Mouse (Mus musculus) urinary bladder, postnatal 36 days (tissue): ENCODE results near the gene Plekhm1.

Source experiments
- DNase-seq, 2 experiments: peaks; one replicate each; pipeline ENCODE4 v3.0.0; 2022; ENCODE audit warnings: low spot score in 2 of 2, mixed read lengths in 1 of 2

Plekhm1 gene

DNA sequence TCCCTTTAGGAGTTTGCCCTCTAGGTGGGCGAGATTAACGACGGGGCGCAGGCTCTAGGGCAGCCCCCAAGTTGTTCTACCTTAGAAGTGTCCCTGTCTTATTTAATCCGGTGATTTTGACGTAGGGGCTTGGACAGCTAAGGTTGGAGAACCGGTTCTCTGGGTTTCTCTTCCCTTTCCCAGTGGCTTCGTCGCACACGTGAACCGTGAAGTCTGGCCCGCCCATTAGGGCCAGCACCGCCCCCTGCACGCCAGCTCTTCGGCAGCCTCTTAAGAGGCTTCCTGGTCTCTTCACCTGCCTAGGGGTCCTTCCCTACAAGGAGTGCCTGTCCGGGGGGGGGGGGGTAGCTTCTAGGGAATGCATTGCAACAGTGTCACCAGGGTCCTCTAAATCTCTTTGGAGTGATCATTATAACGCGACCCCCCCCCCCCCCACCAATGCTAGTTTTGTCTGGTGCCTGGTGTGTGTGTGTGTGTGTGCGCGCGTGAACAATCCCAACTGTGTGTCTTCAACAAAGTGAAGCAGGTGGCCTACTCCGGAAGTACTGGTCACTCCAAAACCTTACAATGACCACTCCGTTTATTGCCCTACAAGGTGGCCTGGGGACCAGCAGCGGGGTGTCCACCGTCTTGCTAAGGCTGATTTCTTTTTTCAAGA lies 51.0 kb downstream of the Plekhm1 start:
- peak; percentile 47 to 67 for DNase-seq

DNA sequence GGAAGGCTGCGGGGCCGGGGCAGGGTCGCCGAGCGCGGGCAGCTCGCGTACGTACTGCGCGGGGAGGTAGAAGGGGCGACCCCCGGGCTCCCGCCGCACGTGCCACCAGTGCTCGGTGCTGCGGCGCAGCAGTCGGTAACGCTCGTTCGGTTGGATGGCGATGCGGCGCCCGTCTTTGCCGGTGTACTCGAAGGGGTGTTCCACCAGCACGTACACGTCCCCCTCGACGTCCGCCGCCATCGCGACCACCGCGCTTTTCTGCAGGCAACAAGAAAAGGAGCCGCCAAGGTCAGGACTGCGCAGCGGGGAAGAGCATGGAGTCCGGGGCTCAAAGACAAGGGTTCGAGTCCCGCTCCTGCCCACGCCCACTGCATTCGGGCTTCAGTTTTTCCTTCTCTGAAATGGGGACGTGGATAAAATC lies 51.8 kb downstream of the Plekhm1 start:
- no peak for DNase-seq

DNA sequence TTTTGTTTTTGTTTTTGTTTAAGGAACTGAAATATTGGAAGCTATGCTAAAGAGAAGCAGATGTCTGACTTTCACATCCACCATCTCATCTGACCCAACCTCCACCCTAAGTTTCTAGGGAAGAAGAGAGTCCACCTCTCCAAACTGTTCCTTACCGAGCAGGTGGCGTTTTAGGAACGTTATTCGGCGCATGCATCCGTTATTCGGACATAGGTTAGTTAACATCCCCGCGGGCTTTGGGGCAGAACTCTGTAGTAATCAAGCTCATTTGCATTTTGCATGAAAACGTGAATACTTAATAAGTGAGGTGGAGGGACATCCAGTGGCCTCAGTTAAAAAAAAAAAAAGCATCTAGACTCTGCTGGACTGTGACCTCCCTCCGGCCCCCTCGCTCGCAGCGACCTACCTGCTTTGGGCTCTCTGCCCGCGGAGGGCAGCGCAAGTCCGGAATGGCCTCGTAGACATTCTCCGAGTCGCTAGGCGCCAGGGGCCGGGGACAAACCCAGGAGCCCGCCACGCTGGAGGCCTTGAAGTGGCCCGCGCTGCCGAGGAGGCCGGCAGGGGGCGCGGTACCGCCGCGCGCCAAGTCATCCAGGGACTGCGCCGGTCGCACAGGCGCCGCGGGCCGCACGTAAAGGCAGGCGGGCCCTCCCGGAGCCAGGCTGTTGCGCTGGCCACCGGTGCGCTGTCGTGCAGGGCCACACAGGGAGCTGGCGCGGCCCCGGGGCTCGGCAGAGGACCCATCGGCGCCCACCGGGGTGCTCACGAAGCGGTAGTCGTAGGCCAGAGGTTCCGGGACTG lies 52.4 kb downstream of the Plekhm1 start:
- DNase-seq: peak; percentile 83 to 86

DNA sequence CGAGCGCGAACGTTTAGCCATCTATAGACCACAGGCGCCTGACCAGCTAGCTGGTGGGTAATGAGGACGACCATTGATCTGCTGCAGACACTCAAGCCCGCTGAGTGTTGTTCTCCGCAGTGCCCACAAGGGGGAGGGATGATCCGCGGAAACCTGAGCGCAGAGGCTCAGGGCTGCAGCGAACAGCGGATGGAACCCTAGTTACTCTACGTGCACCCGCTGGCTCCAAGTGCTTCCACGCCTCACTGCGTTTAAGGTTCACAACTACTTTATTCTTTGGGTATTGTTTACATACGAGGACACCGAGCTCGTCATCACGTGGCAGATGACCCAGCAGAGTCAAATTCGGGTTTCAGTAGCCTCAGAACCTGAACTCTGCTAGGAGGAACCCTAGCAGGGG lies 53.4 kb downstream of the Plekhm1 start:
- DNase-seq: peak; percentile 61 to 74

DNA sequence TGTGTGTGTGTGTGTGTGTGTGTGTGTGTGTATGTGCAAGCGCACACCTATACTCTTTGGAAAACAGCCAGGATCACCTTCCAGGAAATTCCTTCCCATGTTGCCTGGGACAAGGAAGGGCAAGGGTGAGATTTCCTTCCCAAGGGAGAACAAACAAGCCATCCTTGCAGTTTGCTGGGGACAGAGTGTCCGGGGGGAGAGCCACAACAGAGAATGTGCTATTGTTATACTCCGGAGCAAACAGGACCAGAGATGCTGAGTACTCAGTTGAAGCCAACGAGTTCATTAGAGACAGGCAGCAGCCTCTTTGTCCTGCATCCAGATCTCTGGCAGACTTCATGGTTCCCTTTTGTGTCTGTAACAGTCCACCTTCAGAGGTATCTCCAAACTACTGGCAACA lies 54.2 kb downstream of the Plekhm1 start:
- DNase-seq: no peak

DNA sequence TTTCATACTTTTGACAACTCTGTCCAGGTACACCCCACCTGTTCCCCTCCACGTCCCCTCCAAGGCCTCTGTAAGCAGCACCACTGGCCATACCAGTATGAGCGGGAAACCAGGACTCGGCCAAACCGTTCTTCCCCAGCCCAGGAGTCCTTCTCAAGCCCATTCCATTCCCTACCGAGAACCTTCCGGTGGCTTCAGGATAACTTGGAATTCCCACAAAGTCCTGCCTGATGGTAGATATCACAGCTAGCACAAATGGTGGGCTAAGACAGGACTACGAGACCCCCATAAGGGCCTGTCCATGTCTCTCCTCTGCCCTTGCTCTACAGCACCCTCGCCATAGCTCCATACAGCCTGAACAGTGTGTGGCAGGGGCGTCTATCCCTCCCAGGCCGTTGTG lies 54.8 kb downstream of the Plekhm1 start:
- no peak for DNase-seq

DNA sequence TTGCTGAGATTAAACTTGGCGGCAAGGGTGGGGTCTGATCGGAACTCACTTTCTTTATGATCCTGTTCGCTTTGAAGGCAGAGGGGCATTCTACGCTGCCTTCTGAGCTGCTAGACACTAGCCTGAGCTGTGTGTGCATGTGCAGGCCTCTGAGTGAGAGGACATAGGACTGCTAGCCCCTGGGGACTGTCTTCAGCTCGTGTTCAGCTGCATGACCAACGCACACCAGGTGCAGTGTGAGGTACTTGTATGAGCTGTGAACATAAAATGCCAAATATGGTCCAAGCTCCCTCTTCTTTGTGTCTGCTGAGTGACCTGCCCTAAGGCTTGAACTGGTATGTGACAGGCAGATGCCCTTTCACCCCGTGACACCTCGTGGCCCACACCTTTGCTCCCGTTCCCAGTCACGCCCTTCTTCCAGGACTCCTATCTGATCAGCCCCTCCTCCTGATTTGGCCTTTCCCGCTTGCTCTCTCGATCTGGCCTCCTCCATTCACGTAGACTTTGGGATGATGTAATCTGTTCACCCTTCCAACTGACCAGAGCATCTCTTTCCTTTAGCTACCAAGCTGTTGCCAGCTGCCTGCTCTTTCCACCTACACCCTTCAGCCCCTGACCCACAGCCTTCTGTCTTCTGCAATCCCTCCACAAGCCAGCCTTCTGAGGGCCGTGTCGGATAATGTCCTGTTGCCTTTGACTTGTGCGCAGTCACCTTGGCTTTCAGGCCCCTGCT lies 55.4 kb downstream of the Plekhm1 start:
- no peak for DNase-seq

DNA sequence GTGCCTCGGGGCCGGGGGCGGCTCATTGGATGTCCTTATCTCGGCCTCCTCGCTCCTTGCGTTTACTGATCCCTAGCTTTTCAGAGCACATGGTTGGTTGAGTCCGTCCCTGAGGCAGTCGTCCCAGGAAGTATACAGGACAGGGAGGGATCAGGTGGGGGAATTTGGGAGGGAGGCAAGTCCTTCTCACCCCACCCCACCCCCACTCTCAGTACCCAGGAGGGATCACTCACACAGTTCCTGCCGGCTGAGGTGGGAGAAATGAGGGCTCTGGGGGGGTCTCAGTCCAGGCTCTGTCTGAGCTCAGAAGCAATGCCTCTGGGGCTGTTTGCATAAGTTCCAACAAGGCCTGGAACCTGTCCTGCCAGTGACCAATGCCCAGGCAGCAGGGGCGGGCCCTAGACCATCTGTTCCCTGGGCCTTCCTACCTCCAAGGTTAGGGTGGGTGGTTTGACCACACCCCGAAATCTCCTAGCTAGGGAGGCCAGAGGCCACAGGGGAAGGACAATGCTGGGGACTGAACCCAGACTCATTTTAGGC lies 56.4 kb downstream of the Plekhm1 start:
- DNase-seq: no peak

DNA sequence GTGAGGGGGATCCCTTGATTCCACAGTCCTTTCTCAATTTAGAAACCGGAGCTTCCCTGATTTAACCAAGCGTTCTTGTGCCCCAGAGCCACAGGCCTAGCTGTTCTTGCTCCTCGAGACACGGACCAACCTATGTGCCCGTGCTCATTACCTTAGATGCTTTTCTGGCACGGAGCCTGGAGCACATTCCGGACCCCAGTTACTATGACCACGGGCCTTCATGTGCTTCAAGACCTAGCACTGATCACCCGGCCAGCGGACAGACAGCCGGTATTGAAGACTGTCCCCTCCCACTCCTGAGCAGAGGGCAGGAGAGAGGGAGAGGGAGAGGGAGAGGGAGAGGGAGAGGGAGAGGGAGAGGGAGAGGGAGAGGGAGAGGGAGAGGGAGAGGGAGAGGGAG lies 57.2 kb downstream of the Plekhm1 start:
- DNase-seq: no peak

DNA sequence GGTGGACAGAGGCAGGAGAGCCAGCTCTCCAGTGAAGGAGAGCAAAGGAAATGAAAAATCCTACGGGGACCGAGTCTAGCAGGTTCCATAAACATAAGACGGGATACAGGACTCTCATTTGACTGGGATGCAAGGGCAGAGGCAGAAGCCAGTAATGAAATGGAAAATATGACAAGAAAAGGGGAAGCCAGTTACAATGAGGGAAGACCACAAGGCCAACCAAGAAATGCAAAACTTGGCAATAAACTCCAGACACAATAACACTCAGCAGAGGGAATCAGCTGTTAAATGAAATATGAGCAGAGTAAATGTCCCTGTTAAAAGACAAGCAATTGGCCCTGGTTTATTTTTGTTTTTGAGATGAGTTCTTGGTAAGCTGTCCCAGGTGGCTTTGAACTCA lies 58.5 kb downstream of the Plekhm1 start:
- no peak for DNase-seq

DNA sequence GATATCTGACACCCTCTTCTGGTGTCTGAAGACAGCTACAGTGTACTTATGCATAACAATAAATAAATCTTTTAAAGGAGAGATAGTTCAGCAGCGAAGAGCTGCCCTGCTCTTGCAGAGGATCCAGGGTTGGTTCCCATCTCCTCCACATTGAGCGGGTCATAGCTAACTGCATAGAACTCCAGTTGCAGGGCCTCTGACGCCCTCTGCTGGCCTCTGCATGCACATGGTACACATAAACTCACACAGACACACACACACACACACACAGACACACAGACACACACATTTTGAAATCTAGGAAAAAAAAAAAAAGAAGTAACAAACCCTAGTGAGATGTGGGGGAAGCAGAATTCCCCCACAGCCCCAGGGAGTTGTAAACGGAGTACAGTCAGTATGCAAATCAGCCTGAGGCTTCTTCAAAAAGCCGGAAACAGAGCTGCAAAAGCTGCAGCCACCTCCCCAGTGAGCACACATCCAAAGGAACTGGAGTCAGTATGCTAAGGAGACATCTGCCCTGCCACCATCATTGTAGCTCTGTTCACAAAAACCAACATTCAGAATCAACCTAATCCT lies 60.2 kb downstream of the Plekhm1 start:
- DNase-seq: no peak

DNA sequence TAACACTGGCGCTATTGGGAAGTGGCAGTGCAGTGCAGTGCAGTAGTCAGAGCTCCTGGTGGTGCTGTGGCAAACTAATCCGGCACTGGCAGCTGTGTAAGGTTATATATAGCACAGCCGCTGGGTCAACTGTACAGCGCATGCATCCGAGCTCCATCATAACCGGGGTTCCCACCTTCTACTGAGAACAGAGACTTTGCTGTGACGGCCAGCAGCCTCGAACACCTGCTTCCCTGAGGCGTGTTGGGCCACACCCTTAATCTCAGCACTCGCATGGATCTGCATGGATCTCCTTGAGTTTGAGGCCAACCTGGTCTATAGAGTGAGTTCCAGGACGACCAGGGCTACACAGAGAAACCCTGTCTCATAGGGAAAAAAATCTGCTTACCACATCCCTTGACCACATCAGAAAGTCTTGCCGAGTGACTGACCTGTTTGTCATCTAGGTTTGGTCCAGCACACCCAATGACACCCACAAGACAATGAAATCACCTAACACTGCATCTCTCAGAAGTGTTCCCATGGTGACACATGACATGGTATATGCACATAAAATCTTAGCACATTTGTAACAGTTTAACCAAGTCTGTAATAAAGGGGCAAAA lies 61.7 kb downstream of the Plekhm1 start:
- DNase-seq: no peak

DNA sequence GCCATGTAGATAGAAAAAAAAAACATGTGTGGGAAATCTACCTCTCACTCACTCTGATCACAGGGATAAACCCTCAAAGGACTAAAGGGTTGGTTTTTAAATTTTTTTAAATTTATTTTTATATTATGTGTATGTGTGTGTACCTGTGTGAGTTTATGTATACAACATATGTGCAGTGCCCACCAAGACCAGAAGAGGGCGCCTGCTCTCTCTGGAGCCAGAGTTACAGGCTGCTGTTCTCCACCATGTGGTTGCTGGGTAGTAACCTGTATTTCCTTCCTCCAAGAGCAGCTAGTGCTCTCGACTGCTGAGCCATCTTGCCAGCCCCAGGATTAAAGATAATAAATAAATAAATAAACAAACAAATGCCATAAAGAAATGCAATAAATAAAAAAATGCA lies 62.8 kb downstream of the Plekhm1 start:
- DNase-seq: no peak

DNA sequence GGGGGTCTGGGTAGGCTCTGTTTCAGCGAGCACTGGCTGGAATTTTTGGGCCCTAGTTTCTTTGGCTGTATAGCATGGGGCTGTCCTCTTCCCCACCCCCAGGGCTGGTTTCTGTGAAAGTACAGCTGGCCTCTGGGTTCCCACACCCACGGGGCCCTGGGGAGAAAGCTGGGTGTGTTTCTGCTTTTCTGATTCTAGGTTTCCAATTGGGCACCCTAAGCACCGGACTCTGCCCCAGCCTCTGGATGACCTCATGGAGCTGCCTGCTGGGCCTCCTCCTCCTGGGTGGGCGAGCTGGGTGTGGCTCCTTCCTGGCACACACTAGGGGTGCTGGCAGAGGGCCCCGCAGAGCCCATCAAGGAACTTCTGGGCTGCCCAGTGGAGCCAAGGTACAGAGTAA lies 65.8 kb downstream of the Plekhm1 start:
- DNase-seq: peak in 1 of 2 experiments; percentile 59

DNA sequence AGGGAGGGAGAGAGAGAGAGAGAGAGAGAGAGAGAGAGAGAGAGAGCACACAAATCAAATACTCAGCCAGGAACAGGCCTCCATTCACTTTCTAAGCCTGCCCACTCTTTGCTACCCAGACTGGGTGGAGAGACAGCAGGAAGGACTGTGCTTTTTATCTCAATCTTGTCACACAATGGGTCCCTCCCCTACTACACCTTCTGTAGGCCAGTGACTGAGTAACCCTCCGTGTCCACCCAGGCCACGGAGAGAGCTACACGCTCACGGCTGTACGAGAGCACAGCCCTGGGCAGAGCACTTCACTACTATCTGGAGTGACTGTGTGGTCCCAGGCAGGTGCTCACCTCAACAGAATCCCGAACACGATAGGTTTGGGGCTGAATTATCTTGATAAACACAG lies 66.3 kb downstream of the Plekhm1 start:
- DNase-seq: no peak

DNA sequence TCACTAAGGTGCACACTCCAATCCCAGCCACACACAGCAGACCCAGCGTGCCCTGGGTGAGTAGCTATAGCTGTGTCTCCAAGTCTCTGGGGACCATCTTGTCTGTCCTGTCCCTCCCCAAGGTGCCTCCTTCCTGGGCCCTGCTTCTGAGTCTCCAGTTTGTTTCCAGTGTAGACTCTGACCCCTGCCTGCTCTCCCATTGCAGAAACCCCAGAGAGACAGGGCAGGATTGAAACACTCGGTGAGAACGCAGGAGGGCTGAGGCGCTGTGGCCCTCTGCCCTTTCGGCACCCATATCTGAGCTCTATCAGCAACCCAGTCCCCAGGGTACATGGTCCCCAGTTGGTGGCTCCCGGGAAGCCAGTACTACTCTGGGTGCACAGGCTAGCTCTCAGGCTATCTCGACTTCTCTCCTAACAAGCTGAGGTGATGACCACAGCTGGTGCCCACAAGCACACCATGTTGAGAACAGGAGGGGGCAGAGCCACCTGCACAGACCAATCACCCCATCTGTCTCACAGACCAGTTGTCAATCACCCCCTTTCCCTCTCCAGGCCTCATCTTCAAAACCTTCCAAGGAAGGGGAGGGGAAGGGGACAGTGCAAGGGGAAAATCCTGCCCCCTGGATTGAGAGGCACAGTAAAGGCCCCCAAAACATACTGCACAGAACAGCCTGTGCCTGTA lies 66.9 kb downstream of the Plekhm1 start:
- DNase-seq: no peak

DNA sequence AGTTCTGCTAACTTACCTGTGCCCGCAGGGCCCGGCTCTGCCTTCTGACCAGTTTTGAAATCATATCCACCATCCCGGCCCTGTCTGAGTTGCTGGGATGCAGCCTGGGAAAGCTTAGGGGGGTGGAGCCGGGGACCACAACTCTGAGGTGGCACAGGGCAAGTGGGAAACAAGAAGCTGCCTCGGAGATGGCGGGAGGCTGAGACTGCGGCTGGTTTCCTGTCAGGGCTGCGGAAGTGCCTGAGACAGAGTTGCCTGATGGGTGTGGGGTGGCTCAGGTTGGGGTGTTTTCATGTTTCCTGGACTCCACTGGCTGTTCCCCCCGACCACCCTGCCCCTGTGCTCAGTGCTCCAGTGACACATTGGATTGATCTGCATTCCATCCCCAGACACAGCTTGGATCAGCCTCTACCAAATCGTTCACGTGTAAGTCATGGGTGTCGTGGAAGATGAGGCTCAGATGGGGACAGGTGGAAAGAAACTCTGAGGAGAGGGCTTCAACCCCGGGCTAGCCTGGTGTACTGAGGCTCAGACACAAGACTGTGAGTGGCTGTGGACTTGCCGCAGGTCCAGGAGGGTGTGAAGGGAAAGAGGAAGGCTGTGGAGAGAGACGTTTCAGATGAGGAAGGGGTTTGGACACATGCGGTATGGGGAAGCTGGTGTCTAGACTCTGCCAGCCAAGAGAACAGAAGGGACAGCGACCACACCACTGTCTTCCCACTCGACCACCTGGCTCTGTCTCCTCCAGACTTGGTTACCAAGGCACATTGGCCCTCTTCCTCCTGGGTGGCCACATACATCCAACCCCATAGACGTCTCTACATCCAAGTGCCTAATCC lies 67.8 kb downstream of the Plekhm1 start:
- DNase-seq: no peak

DNA sequence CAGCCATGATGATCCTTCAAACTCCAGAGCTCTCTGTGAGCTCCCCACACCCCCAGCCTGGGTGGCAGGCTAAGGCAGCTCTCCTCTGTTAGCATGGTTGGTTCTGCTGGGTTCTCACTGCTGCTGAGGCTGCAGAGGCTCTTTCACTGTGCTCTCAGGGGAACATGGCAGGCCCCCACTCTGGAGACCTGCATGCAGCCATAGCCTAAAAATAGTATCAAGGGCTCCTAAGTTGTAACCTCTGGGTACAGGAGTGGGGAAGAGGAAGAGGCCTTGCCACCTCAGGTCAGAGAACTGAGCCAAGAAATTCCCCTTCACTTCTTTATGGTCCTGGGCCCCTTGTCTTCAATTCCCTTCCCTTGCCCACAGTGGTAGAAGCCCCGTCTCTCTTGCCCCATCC lies 68.6 kb downstream of the Plekhm1 start:
- no peak for DNase-seq

DNA sequence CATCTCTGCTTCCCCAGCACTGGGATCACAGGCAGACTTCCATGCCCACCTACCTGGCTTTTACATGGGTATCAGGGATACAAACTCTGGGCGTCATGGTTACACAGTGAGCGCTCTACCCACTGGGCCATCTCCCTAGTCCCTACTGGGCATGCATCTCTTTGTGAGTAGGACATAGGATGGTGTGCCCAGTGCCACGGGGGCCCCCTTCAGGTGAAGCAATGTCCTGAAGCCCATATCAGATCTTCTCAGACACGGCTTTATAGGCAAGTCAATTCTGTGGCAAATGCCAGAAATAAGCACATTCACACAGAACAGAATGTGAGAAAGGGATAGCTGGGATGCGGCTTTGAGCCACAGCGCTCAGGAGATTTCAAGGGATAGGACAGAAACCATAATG lies 69.4 kb downstream of the Plekhm1 start:
- no peak for DNase-seq

DNA sequence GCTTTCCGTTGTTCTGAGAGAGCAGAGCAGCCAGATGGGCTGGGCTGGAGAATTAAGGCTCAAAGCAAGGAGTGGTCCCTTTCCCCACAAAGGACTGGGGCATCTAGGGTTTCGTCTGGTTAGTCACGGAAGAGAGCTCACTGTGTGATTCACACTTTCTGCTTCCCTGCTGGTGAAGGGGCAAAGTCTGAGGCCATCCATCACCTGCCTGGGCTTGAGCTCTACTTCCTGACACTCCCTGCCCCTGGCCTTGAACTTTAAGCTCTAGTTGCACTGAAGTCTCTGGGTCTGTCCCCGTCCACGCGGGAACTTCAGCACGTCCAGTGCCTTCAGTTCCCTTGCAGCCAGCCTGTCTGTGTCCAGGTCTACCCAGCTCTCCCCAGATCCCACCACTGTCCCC lies 71.8 kb downstream of the Plekhm1 start:
- no peak for DNase-seq
